ENCODE assay signal across 21 mouse cellular contexts in the genomic region with DNA sequence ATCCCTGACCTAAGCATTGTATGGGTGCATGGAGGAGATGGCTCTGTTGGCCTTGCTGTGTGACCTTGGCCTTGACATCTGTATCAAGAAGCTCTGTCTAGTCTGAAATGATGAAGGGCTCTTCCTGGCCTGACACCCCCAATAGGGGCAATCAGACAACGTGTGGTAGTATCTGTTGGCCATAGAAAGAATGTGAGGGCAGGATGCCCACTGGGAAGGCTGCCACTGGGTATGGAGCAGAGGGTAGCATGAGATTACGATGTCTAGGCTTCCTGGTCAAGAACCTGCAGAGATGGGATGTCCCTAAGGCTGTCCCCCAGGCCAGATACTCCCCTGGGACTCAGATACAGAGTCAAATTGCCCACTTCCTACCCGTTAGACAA. TPM values are rescaled to one million over a fixed set of nuclear protein-coding genes. Genes with fewer than 3 reads are reported as not detected.
DNase-seq lines count a peak whose midpoint lies in the region; ATAC-seq and TF ChIP-seq lines count a peak whose summit lies in the region.
"Had no signal": no experiment of that assay in that cellular context is flagged by ENCODE, and none has a peak within 500 bp of the region (broad histone marks: within the 10 kb centered on the region; RNA-seq: fewer than 3 reads in every experiment).

No protein-coding gene starts in this region.

- H3K27me3 ChIP-seq in heart, postnatal 0 days (ENCODE audit: control insufficient read depth, insufficient read depth, low read length), result 0 out of 2 replicates have a peak, but pooled peaks cover 7% of the 10 kb centered on the region
- H3K27me3 ChIP-seq in heart, embryonic 12.5 days (replicated peaks), result peaks cover 19% of the 10 kb centered on the region
- H3K27me3 ChIP-seq in lung, embryonic 15.5 days, result peaks cover 9% of the 10 kb centered on the region; the same call in 1 of the 2 replicates
- H3K27me3 ChIP-seq in limb, embryonic 10.5 days (ENCODE audit: low read depth, poor library complexity, severe bottlenecking), result no peaks in the 10 kb centered on the region
- no peaks in the 10 kb centered on the region for H3K27me3 ChIP-seq in stomach, postnatal 0 days (ENCODE audit: control insufficient read depth, insufficient read depth, low read length)
- H3K27me3 ChIP-seq: forebrain, embryonic 15.5 days; hindbrain, embryonic 15.5 days had no signal

- no peak for ATAC-seq in heart, postnatal 0 days (ENCODE audit: insufficient read depth, low read depth)
- ATAC-seq in heart, embryonic 12.5 days (ENCODE audit: insufficient number of reproducible peaks, low FRiP score), result no peak
- ATAC-seq in lung, embryonic 15.5 days (ENCODE audit: borderline replicate concordance, extremely low read depth, low FRiP score, low TSS enrichment), result no peak
- ATAC-seq in stomach, postnatal 0 days (ENCODE audit: low FRiP score, low TSS enrichment), result no peak
- ATAC-seq: forebrain, embryonic 15.5 days had no signal

- TF ChIP-seq CTCF in heart, postnatal 0 days (IDR thresholded peaks at IDR 0.05; ENCODE audit: low read depth), result no peak
- TF ChIP-seq CTCF in stomach, postnatal 0 days (IDR thresholded peaks at IDR 0.05; ENCODE audit: low read depth), result no peak

- H3K4me2 ChIP-seq in heart, postnatal 0 days (ENCODE audit: low read depth, low read length), result no peak overlapping the region
- no peak overlapping the region for H3K4me2 ChIP-seq in heart, embryonic 12.5 days
- no peak overlapping the region for H3K4me2 ChIP-seq in lung, embryonic 15.5 days
- H3K4me2 ChIP-seq in stomach, postnatal 0 days (replicated peaks; ENCODE audit: low read depth), result no peak overlapping the region
- H3K4me2 ChIP-seq: forebrain, embryonic 15.5 days; heart, embryonic 11.5 days; hindbrain, embryonic 15.5 days; limb, embryonic 15.5 days had no signal

- peak overlapping the region; percentile 81 for H3K27ac ChIP-seq in heart, postnatal 0 days (ENCODE audit: low read depth)
- no peak overlapping the region for H3K27ac ChIP-seq in heart, embryonic 12.5 days (ENCODE audit: poor library complexity, severe bottlenecking)
- peak overlapping the region; percentile 71 for H3K27ac ChIP-seq in lung, embryonic 15.5 days
- peak overlapping the region; percentile 94 for H3K27ac ChIP-seq in limb, embryonic 10.5 days
- peak overlapping the region; percentile 63 for H3K27ac ChIP-seq in stomach, postnatal 0 days (replicated peaks)
- H3K27ac ChIP-seq: forebrain, embryonic 15.5 days; hindbrain, embryonic 15.5 days; limb, embryonic 15.5 days had no signal

- no peak overlapping the region for H3K9ac ChIP-seq in heart, postnatal 0 days (replicated peaks; ENCODE audit: low read depth, low read length)
- no peak overlapping the region for H3K9ac ChIP-seq in heart, embryonic 12.5 days
- H3K9ac ChIP-seq in lung, embryonic 15.5 days, result no peak overlapping the region
- no peak overlapping the region for H3K9ac ChIP-seq in stomach, postnatal 0 days (ENCODE audit: low read length)
- H3K9ac ChIP-seq: forebrain, embryonic 15.5 days; hindbrain, embryonic 15.5 days; limb, embryonic 15.5 days had no signal

- peaks cover 12% of the 10 kb centered on the region for H3K4me1 ChIP-seq in heart, postnatal 0 days (ENCODE audit: control insufficient read depth, insufficient read depth)
- peaks cover 72% of the 10 kb centered on the region for H3K4me1 ChIP-seq in heart, embryonic 12.5 days (replicated peaks)
- peaks cover 33% of the 10 kb centered on the region for H3K4me1 ChIP-seq in lung, embryonic 15.5 days
- H3K4me1 ChIP-seq in limb, embryonic 10.5 days, result peaks cover 97% of the 10 kb centered on the region
- H3K4me1 ChIP-seq in stomach, postnatal 0 days (replicated peaks; ENCODE audit: control insufficient read depth, insufficient read depth), result no peaks in the 10 kb centered on the region
- H3K4me1 ChIP-seq: forebrain, embryonic 15.5 days; hindbrain, embryonic 15.5 days had no signal

- TF ChIP-seq EP300 in heart, postnatal 0 days (IDR thresholded peaks at IDR 0.05; ENCODE audit: low read depth), result no peak
- TF ChIP-seq EP300 in stomach, postnatal 0 days (optimal IDR thresholded peaks at IDR 0.05), result no peak

- no peaks in the 10 kb centered on the region for H3K9me3 ChIP-seq in heart, postnatal 0 days (replicated peaks; ENCODE audit: control insufficient read depth, low read length)
- no peaks in the 10 kb centered on the region for H3K9me3 ChIP-seq in heart, embryonic 12.5 days (replicated peaks)
- no peaks in the 10 kb centered on the region for H3K9me3 ChIP-seq in lung, embryonic 15.5 days
- H3K9me3 ChIP-seq in limb, embryonic 10.5 days (replicated peaks), result no peaks in the 10 kb centered on the region
- no peaks in the 10 kb centered on the region for H3K9me3 ChIP-seq in stomach, postnatal 0 days (ENCODE audit: control insufficient read depth, low read length)
- H3K9me3 ChIP-seq: forebrain, embryonic 15.5 days; hindbrain, embryonic 15.5 days; limb, embryonic 15.5 days had no signal

- DNase-seq in heart, postnatal 0 days (ENCODE audit: low spot score), result no peak
- DNase-seq in lung, postnatal 36 days, result no peak
- no peak for DNase-seq in limb, embryonic 10.5 days (ENCODE audit: low spot score)
- DNase-seq in stomach, postnatal 0 days (ENCODE audit: low spot score), result no peak
- no peak for DNase-seq in urinary bladder, postnatal 4 days (ENCODE audit: low spot score in 2 of 2)
- DNase-seq: adrenal gland, postnatal 25 days; cerebellum, adult 9-10 months; embryo, embryonic 11 days; kidney, adult 11 months; layer of hippocampus, adult 9-11 months; midbrain, embryonic 14.5 days; right cerebral cortex, postnatal 14 days had no signal

- H3K36me3 ChIP-seq in heart, postnatal 0 days (replicated peaks; ENCODE audit: control insufficient read depth, insufficient read depth, low read length), result no peaks in the 10 kb centered on the region
- no peaks in the 10 kb centered on the region for H3K36me3 ChIP-seq in heart, embryonic 12.5 days
- no peaks in the 10 kb centered on the region for H3K36me3 ChIP-seq in lung, embryonic 15.5 days
- no peaks in the 10 kb centered on the region for H3K36me3 ChIP-seq in limb, embryonic 10.5 days
- H3K36me3 ChIP-seq in stomach, postnatal 0 days (ENCODE audit: control insufficient read depth, insufficient read depth, low read length), result no peaks in the 10 kb centered on the region
- H3K36me3 ChIP-seq: forebrain, embryonic 15.5 days; hindbrain, embryonic 15.5 days; limb, embryonic 15.5 days had no signal

- whole genome bisulfite sequencing in heart, postnatal 0 days, result 50% methylated on average over 3 of the region's 3 CpGs
- 58% methylated on average over 3 of the region's 3 CpGs for WGBS in heart, embryonic 12.5 days
- WGBS in lung, embryonic 15.5 days, result 67% methylated on average over 3 of the region's 3 CpGs
- 75% methylated on average over 3 of the region's 3 CpGs for WGBS in limb, embryonic 10.5 days
- WGBS in stomach, postnatal 0 days, result 63% methylated on average over 3 of the region's 3 CpGs

- no peak overlapping the region for H3K4me3 ChIP-seq in heart, postnatal 0 days (ENCODE audit: low read depth, low read length)
- no peak overlapping the region for H3K4me3 ChIP-seq in heart, embryonic 12.5 days
- H3K4me3 ChIP-seq in lung, embryonic 15.5 days, result no peak overlapping the region
- H3K4me3 ChIP-seq in limb, embryonic 10.5 days, result no peak overlapping the region
- no peak overlapping the region for H3K4me3 ChIP-seq in stomach, postnatal 0 days (ENCODE audit: low read depth, low read length)
- H3K4me3 ChIP-seq: forebrain, embryonic 15.5 days; hindbrain, embryonic 15.5 days; limb, embryonic 15.5 days had no signal

RNA-seq across cellular contexts. Expression of a gene that starts 4.0 kb away (rescaled TPM):
- 4.5 and 8.6 TPM in 2 replicates for total RNA-seq in heart, postnatal 0 days (2014; rRNA removed; ENCODE audit: low replicate concordance)
- polyA plus RNA-seq in heart, postnatal 0 days (2015; fragmentation: Nextera tagmentation; extraction: Ambion mirVana), result 8.2 and 8.4 TPM in 2 replicates
- 0.86 and 1.1 TPM in 2 replicates for polyA plus RNA-seq in heart, embryonic 12.5 days (2016; fragmentation: Nextera tagmentation; extraction: Ambion mirVana)
- polyA plus RNA-seq in lung, embryonic 15.5 days (2015; fragmentation: Nextera tagmentation; extraction: Ambion mirVana), result 7.6 and 8.6 TPM in 2 replicates
- 0.26 and 0.64 TPM in 2 replicates for polyA plus RNA-seq in limb, embryonic 10.5 days (2016; fragmentation: Nextera tagmentation; extraction: Ambion mirVana)
- 2.3 and 2.6 TPM in 2 replicates for polyA plus RNA-seq in stomach, postnatal 0 days (2015; fragmentation: Nextera tagmentation; extraction: Ambion mirVana)

RNA-seq across cellular contexts. Expression of a gene that starts 17.8 kb away (rescaled TPM):
- total RNA-seq in heart, postnatal 0 days (2014; rRNA removed; ENCODE audit: low replicate concordance), result not detected in 2 replicates
- 0.15 and 0.16 TPM in 2 replicates for polyA plus RNA-seq in heart, postnatal 0 days (2015; fragmentation: Nextera tagmentation; extraction: Ambion mirVana)
- polyA plus RNA-seq in heart, embryonic 12.5 days (2016; fragmentation: Nextera tagmentation; extraction: Ambion mirVana), result 0.05 and 0.12 TPM in 2 replicates
- polyA plus RNA-seq in lung, embryonic 15.5 days (2015; fragmentation: Nextera tagmentation; extraction: Ambion mirVana), result 0.05 TPM in 2 replicates
- not detected in 2 replicates for polyA plus RNA-seq in limb, embryonic 10.5 days (2016; fragmentation: Nextera tagmentation; extraction: Ambion mirVana)
- 0.02 TPM in 1 of 2 replicates, not detected in the other for polyA plus RNA-seq in stomach, postnatal 0 days (2015; fragmentation: Nextera tagmentation; extraction: Ambion mirVana)
- total RNA-seq: adrenal gland, postnatal 25 days; left cerebral cortex, postnatal 10 days had no signal
- polyA plus RNA-seq: forebrain, embryonic 15.5 days; heart, embryonic 11.5 days; midbrain, embryonic 14.5 days; neural tube, embryonic 11.5 days had no signal

RNA-seq across cellular contexts. Expression of a gene that starts 22.5 kb away (rescaled TPM):
- total RNA-seq in heart, postnatal 0 days (2014; rRNA removed; ENCODE audit: low replicate concordance), result 0.12 TPM in 1 of 2 replicates, not detected in the other
- not detected in 2 replicates for polyA plus RNA-seq in heart, postnatal 0 days (2015; fragmentation: Nextera tagmentation; extraction: Ambion mirVana)
- 0.10 TPM in 1 of 2 replicates, not detected in the other for polyA plus RNA-seq in heart, embryonic 12.5 days (2016; fragmentation: Nextera tagmentation; extraction: Ambion mirVana)
- polyA plus RNA-seq in lung, embryonic 15.5 days (2015; fragmentation: Nextera tagmentation; extraction: Ambion mirVana), result 0.13 and 0.30 TPM in 2 replicates
- 0.58 and 0.68 TPM in 2 replicates for polyA plus RNA-seq in limb, embryonic 10.5 days (2016; fragmentation: Nextera tagmentation; extraction: Ambion mirVana)
- 0.27 and 0.36 TPM in 2 replicates for polyA plus RNA-seq in stomach, postnatal 0 days (2015; fragmentation: Nextera tagmentation; extraction: Ambion mirVana)

RNA-seq across cellular contexts. Expression of a gene that starts 33.3 kb away (rescaled TPM):
- 0.89 TPM in 1 of 2 replicates, not detected in the other for total RNA-seq in heart, postnatal 0 days (2014; rRNA removed; ENCODE audit: low replicate concordance)
- 0.05 and 0.14 TPM in 2 replicates for polyA plus RNA-seq in heart, postnatal 0 days (2015; fragmentation: Nextera tagmentation; extraction: Ambion mirVana)
- polyA plus RNA-seq in heart, embryonic 12.5 days (2016; fragmentation: Nextera tagmentation; extraction: Ambion mirVana), result 0.24 and 0.38 TPM in 2 replicates
- 0.67 and 1.1 TPM in 2 replicates for polyA plus RNA-seq in lung, embryonic 15.5 days (2015; fragmentation: Nextera tagmentation; extraction: Ambion mirVana)
- polyA plus RNA-seq in limb, embryonic 10.5 days (2016; fragmentation: Nextera tagmentation; extraction: Ambion mirVana), result 0.53 and 1.7 TPM in 2 replicates
- polyA plus RNA-seq in stomach, postnatal 0 days (2015; fragmentation: Nextera tagmentation; extraction: Ambion mirVana), result not detected in 2 replicates
- total RNA-seq: adrenal gland, postnatal 25 days; gastrocnemius, adult 18-20 months had no signal
